ENCODE assay signal across 22 mouse cellular contexts in genomic region chr19:54470034-54470433, GRCm38 (mm10).
"Had no signal": no experiment of that assay in that cellular context is flagged by ENCODE, and none has a peak within 500 bp of the region (broad histone marks: within the 10 kb centered on the region; RNA-seq: fewer than 3 reads in every experiment).

No protein-coding gene starts in this region.

- H3K9ac ChIP-seq: liver, embryonic 15.5 days; liver, postnatal 0 days; lung, embryonic 15.5 days; midbrain, embryonic 13.5 days; neural tube, embryonic 13.5 days; neural tube, embryonic 15.5 days had no signal

- H3K4me2 ChIP-seq: liver, embryonic 15.5 days; lung, embryonic 15.5 days; midbrain, embryonic 11.5 days; midbrain, embryonic 13.5 days; neural tube, embryonic 13.5 days; neural tube, embryonic 15.5 days had no signal

- DNase-seq: liver, postnatal 0 days; lung, adult 2 months; lung, postnatal 14 days; lung, postnatal 36 days; retina, postnatal 1 day; right cerebral cortex, postnatal 25 days; right cerebral cortex, postnatal 4 days; spleen, adult 18-20 months; thymus, adult 18-20 months; thymus, postnatal 14 days; thymus, postnatal 36 days had no signal

- H3K4me1 ChIP-seq: liver, embryonic 15.5 days; lung, embryonic 15.5 days; megakaryocyte, embryonic 14.5 days; midbrain, embryonic 13.5 days; neural tube, embryonic 13.5 days; neural tube, embryonic 15.5 days had no signal

- H3K36me3 ChIP-seq: liver, embryonic 15.5 days; lung, embryonic 15.5 days; midbrain, embryonic 13.5 days; neural tube, embryonic 13.5 days; neural tube, embryonic 15.5 days had no signal

- H3K27me3 ChIP-seq: liver, embryonic 15.5 days; lung, embryonic 15.5 days; megakaryocyte, embryonic 14.5 days; midbrain, embryonic 13.5 days; neural tube, embryonic 13.5 days; neural tube, embryonic 15.5 days had no signal

- H3K4me3 ChIP-seq: liver, embryonic 15.5 days; lung, embryonic 15.5 days; megakaryocyte, embryonic 14.5 days; midbrain, embryonic 13.5 days; myocyte; neural tube, embryonic 13.5 days; neural tube, embryonic 15.5 days had no signal

- H3K27ac ChIP-seq: liver, embryonic 15.5 days; lung, embryonic 15.5 days; macrophage; midbrain, embryonic 13.5 days; neural tube, embryonic 13.5 days; neural tube, embryonic 15.5 days had no signal

- ATAC-seq: liver, postnatal 0 days; lung, postnatal 0 days; midbrain, embryonic 13.5 days; midbrain, embryonic 16.5 days had no signal

- H3K9me3 ChIP-seq: liver, embryonic 15.5 days; lung, embryonic 15.5 days; megakaryocyte, embryonic 14.5 days; midbrain, embryonic 13.5 days; neural tube, embryonic 13.5 days; neural tube, embryonic 15.5 days had no signal
